Mouse (Mus musculus) mature B cell (primary cell): Measurements from ENCODE around the gene Mxd3.

ENCODE experiments used
- in situ Hi-C: fragments of 300-500 bp; cut with MboI; formaldehyde crosslinking; loops from 2 replicates; pipeline ENCODE4 v1.14.3; 2019

Mxd3 gene

GRCm38 (mm10) chr13:55332331-55332730 is 2.7 kb upstream of the Mxd3 start:
- in situ Hi-C loops, result no loop called here

GRCm38 (mm10) chr13:55330567-55331400 is 1.2 kb upstream of the Mxd3 start:
- in situ Hi-C loops, result no loop called here

- in situ Hi-C loops, result no loop called here
Observed at GRCm38 (mm10) chr13:55329109-55329682, 427 bp downstream of the Mxd3 start.

GRCm38 (mm10) chr13:55328641-55329040 is 982 bp downstream of the Mxd3 start:
- in situ Hi-C loops, result no loop called here

GRCm38 (mm10) chr13:55328171-55328570 is 1.5 kb downstream of the Mxd3 start:
- in situ Hi-C loops, result no loop called here

- in situ Hi-C loops, result no loop called here
Observed at GRCm38 (mm10) chr13:55327633-55328032, 2.0 kb downstream of the Mxd3 start.

GRCm38 (mm10) chr13:55327169-55327568 is 2.5 kb downstream of the Mxd3 start:
- in situ Hi-C loops, result no loop called here

GRCm38 (mm10) chr13:55325596-55325995 is 4.0 kb downstream of the Mxd3 start:
- in situ Hi-C loops, result no loop called here

- in situ Hi-C loops, result no loop called here
Observed at GRCm38 (mm10) chr13:55322130-55322825, 7.3 kb downstream of the Mxd3 start.

- in situ Hi-C loops, result no loop called here
Observed at GRCm38 (mm10) chr13:55321434-55322129, 8.0 kb downstream of the Mxd3 start, which contains the start of gene Rab24. Rab24 (minus strand) TSS chr13:55321946.

- in situ Hi-C loops, result no loop called here
Observed at GRCm38 (mm10) chr13:55319931-55320533, 9.6 kb downstream of the Mxd3 start, which contains the start of gene Prelid1. Prelid1 (plus strand) TSS chr13:55320500.

- in situ Hi-C loops, result no loop called here
Observed at GRCm38 (mm10) chr13:55318351-55318750, 11.3 kb downstream of the Mxd3 start.

- in situ Hi-C loops, result no loop called here
Observed at GRCm38 (mm10) chr13:55314891-55315412, 14.7 kb downstream of the Mxd3 start.

- in situ Hi-C loops, result no loop called here
Observed at GRCm38 (mm10) chr13:55313051-55313450, 16.6 kb downstream of the Mxd3 start.

GRCm38 (mm10) chr13:55312028-55312630 is 17.5 kb downstream of the Mxd3 start:
- in situ Hi-C loops, result no loop called here

GRCm38 (mm10) chr13:55300913-55301312 is 28.7 kb downstream of the Mxd3 start:
- in situ Hi-C loops, result no loop called here

- in situ Hi-C loops, result no loop called here
Observed at GRCm38 (mm10) chr13:55296760-55297159, 32.9 kb downstream of the Mxd3 start.

- in situ Hi-C loops, result no loop called here
Observed at GRCm38 (mm10) chr13:55288854-55289253, 40.8 kb downstream of the Mxd3 start.

GRCm38 (mm10) chr13:55277646-55278045 is 52.0 kb downstream of the Mxd3 start:
- in situ Hi-C loops, result no loop called here

GRCm38 (mm10) chr13:55277203-55277602 is 52.4 kb downstream of the Mxd3 start:
- in situ Hi-C loops, result no loop called here
